Mouse (Mus musculus) kidney, adult 2 months (tissue): ENCODE measurements around the gene Ntn4.

Experiments used
- CTCF ChIP-seq: fragments of 200-500 bp; conservative IDR thresholded peaks from 2 replicates; pipeline ENCODE4 v1.5.1; 2011; ENCODE audit warnings: low read depth, mild to moderate bottlenecking, control low read depth, low read length, moderate library complexity, mixed read lengths; ENCODE audit not compliant: insufficient read depth, insufficient read length
- POLR2A ChIP-seq: fragments of 200-500 bp; IDR thresholded peaks from one replicate; pipeline ENCODE4 v1.6.1; 2011; ENCODE audit warnings: low read depth, low read length, control low read depth

- TF ChIP-seq POLR2A (no peak), CTCF (no peak)
These were observed 66.9 kb downstream of the Ntn4 start for GRCm38 (mm10) chr10:93707149-93708075.
